Mouse (Mus musculus): ENCODE measurements around the gene Psmd10. TPM values are rescaled to one million over a fixed set of nuclear protein-coding genes. Genes with fewer than 3 reads are reported as not detected.

The Psmd10 gene
- total RNA-seq (2014; rRNA removed; ENCODE audit: low replicate concordance) (6.6 and 12.2 TPM in 2 replicates), polyA plus RNA-seq (2015; fragmentation: Nextera tagmentation; extraction: Ambion mirVana) (29.6 and 33.6 TPM in 2 replicates)

DNA sequence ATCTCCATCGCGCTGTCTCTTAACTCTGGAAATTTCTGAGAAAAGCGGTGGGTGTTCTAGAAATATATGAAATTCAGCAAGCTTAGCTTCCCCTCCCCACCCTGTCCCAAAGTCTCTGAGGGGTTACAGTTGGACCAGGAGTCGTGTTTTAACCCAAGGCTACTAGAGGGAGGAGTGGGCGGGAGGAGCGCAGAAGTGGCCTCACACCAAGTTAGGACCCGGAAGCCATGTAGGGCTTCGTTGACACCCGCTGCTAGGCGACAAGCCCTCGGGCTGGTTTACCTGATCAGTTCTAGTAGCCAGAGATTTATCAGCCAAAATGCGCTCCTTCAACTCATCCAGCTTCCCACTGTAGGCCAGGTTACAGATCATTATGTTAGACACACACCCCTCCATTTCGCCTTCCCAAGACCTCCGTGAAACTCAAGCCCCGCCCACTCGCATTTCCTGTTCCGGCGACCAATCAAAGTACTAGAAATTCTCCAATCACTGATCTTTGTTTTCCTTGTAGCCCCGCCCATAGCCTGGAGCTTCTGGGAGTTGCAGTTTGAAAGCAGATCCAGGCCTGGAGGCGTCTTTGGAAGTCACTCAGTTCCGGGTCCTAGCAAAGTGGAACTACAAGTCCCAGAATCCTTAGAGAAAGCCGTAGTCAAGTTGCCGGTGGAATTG lies at the start of gene Psmd10, which contains the start of gene Atg4a:
Psmd10 (minus strand) TSS at position 457 of the 669 bp plus-strand sequence.
Atg4a (plus strand) TSS at position 636 of the 669 bp plus-strand sequence.
- ATAC-seq (ENCODE audit: insufficient read depth, low read depth) (peak; percentile 99), DNase-seq (ENCODE audit: low spot score) (peak; percentile 95)
- Histone ChIP-seq H3K27ac (ENCODE audit: low read depth) (peak within 1 kb of the TSS; percentile 20; the same call in 1 of the 2 replicates), H3K27me3 (ENCODE audit: control insufficient read depth, insufficient read depth, low read length) (no peaks in the 10 kb centered on the region), H3K36me3 (replicated peaks; ENCODE audit: control insufficient read depth, insufficient read depth, low read length) (no peaks in the 10 kb centered on the region; the same call in 1 of the 2 replicates), H3K4me3 (ENCODE audit: low read depth, low read length) (peak within 1 kb of the TSS; percentile 65), H3K4me2 (ENCODE audit: low read depth, low read length) (peak within 1 kb of the TSS; percentile 65), H3K4me1 (ENCODE audit: control insufficient read depth, insufficient read depth) (no peaks in the 10 kb centered on the region), H3K9ac (replicated peaks; ENCODE audit: low read depth, low read length) (peak within 1 kb of the TSS; percentile 59), H3K9me3 (replicated peaks; ENCODE audit: control insufficient read depth, low read length) (no peaks in the 10 kb centered on the region)
- 18% methylated on average over 23 of the region's 23 CpGs for WGBS
- TF ChIP-seq EP300 (IDR thresholded peaks at IDR 0.05; ENCODE audit: low read depth), result no peak
- TF ChIP-seq CTCF (IDR thresholded peaks at IDR 0.05; ENCODE audit: low read depth), result no peak

DNA sequence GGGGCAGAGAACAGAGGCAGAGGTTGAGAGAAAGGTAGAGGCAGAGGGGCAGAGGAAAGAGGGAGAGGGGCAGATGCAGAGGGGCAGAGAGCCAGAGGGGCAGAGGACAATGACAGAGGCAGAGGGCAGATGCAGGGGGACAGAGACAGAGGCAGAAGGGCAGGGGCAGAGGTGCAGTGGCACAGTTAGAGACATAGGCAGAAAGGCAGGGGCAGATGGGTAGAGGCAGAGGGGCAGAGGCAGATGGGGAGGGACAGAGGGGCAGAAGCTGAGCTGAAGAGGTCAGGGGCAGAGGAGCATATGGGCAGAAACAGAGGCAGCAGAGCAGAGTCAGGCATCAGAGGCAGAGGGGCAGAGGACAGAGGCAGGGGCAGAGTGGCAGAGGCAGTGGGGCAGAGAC lies 42.4 kb upstream of the Psmd10 start:
- H3K4me1 ChIP-seq (ENCODE audit: control insufficient read depth, insufficient read depth), result no peaks in the 10 kb centered on the region
- no peaks in the 10 kb centered on the region for H3K36me3 ChIP-seq (replicated peaks; ENCODE audit: control insufficient read depth, insufficient read depth, low read length)
- TF ChIP-seq EP300 (IDR thresholded peaks at IDR 0.05; ENCODE audit: low read depth) (no peak), CTCF (IDR thresholded peaks at IDR 0.05; ENCODE audit: low read depth) (no peak)
- H3K9me3 ChIP-seq (replicated peaks; ENCODE audit: control insufficient read depth, low read length), result no peaks in the 10 kb centered on the region
- no peak overlapping the region for H3K27ac ChIP-seq (ENCODE audit: low read depth)
- no peak for ATAC-seq (ENCODE audit: insufficient read depth, low read depth)
- H3K27me3 ChIP-seq (ENCODE audit: control insufficient read depth, insufficient read depth, low read length), result peaks cover 13% of the 10 kb centered on the region; the same call in 1 of the 2 replicates
- no peak overlapping the region for H3K9ac ChIP-seq (replicated peaks; ENCODE audit: low read depth, low read length)
- no peak for DNase-seq (ENCODE audit: low spot score)
- no peak overlapping the region for H3K4me2 ChIP-seq (ENCODE audit: low read depth, low read length)
- H3K4me3 ChIP-seq (ENCODE audit: low read depth, low read length), result no peak overlapping the region

DNA sequence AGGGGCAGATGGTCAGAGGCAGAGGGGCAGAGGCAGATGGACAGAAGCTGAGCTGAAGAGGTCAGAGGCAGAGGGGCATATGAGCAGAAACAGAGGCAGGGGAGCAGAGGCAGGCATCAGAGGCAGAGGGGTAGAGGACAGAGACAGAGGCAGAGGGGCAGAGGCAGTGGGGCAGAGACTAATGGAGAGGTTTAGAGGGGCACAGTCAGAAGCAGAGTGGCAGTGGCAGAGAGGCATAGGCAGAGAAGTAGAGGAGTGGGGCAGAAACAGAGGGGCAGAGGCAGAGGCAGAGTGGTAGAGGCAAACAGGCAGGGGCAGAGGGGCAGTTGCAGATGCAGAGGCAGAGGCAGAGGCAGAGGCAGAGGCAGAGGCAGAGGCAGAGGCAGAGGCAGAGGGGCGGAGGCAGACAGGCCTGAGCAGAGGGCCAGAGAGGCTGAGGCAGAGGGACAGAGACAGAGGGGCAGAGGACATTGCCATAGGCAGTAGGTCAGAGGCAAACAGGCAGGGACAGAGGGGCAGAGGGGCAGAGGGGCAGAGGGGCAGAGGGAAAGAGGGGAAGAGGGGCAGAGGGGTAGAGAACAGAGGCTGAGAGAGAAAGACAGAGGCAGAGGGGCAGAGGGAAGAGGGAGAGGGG lies 41.5 kb upstream of the Psmd10 start:
- H3K9me3 ChIP-seq (replicated peaks; ENCODE audit: control insufficient read depth, low read length), result no peaks in the 10 kb centered on the region
- no peak overlapping the region for H3K4me2 ChIP-seq (ENCODE audit: low read depth, low read length)
- no peak overlapping the region for H3K4me3 ChIP-seq (ENCODE audit: low read depth, low read length)
- H3K27me3 ChIP-seq (ENCODE audit: control insufficient read depth, insufficient read depth, low read length), result peaks cover 16% of the 10 kb centered on the region; the same call in 1 of the 2 replicates
- DNase-seq (ENCODE audit: low spot score) (no peak), ATAC-seq (ENCODE audit: insufficient read depth, low read depth) (no peak)
- no peaks in the 10 kb centered on the region for H3K36me3 ChIP-seq (replicated peaks; ENCODE audit: control insufficient read depth, insufficient read depth, low read length)
- no peak overlapping the region for H3K9ac ChIP-seq (replicated peaks; ENCODE audit: low read depth, low read length)
- WGBS, result 71% methylated on average over 1 of the region's 1 CpGs
- TF ChIP-seq EP300 (IDR thresholded peaks at IDR 0.05; ENCODE audit: low read depth) (no peak), CTCF (IDR thresholded peaks at IDR 0.05; ENCODE audit: low read depth) (no peak)
- no peaks in the 10 kb centered on the region for H3K4me1 ChIP-seq (ENCODE audit: control insufficient read depth, insufficient read depth)
- H3K27ac ChIP-seq (ENCODE audit: low read depth), result no peak overlapping the region

GRCm38 (mm10) chrX:140996909-140997516 lies 40.5 kb upstream of the Psmd10 start:
- Histone ChIP-seq H3K36me3 (replicated peaks; ENCODE audit: control insufficient read depth, insufficient read depth, low read length) (no peaks in the 10 kb centered on the region), H3K27ac (ENCODE audit: low read depth) (no peak overlapping the region), H3K9ac (replicated peaks; ENCODE audit: low read depth, low read length) (no peak overlapping the region), H3K4me3 (ENCODE audit: low read depth, low read length) (no peak overlapping the region), H3K9me3 (replicated peaks; ENCODE audit: control insufficient read depth, low read length) (no peaks in the 10 kb centered on the region), H3K27me3 (ENCODE audit: control insufficient read depth, insufficient read depth, low read length) (peaks cover 17% of the 10 kb centered on the region; the same call in 1 of the 2 replicates), H3K4me2 (ENCODE audit: low read depth, low read length) (no peak overlapping the region), H3K4me1 (ENCODE audit: control insufficient read depth, insufficient read depth) (no peaks in the 10 kb centered on the region)
- TF ChIP-seq EP300 (IDR thresholded peaks at IDR 0.05; ENCODE audit: low read depth), result no peak
- no peak for TF ChIP-seq CTCF (IDR thresholded peaks at IDR 0.05; ENCODE audit: low read depth)
- ATAC-seq (ENCODE audit: insufficient read depth, low read depth), result no peak
- WGBS, result 83% methylated on average over 1 of the region's 1 CpGs
- DNase-seq (ENCODE audit: low spot score), result no peak

- no peak for TF ChIP-seq CTCF (IDR thresholded peaks at IDR 0.05; ENCODE audit: low read depth)
- no peak for TF ChIP-seq EP300 (IDR thresholded peaks at IDR 0.05; ENCODE audit: low read depth)
- WGBS, result 69% methylated on average over 2 of the region's 2 CpGs
- Histone ChIP-seq H3K9ac (replicated peaks; ENCODE audit: low read depth, low read length) (no peak overlapping the region), H3K27me3 (ENCODE audit: control insufficient read depth, insufficient read depth, low read length) (peaks cover 7% of the 10 kb centered on the region; the same call in 1 of the 2 replicates), H3K4me1 (ENCODE audit: control insufficient read depth, insufficient read depth) (peaks cover 7% of the 10 kb centered on the region; the same call in 1 of the 2 replicates), H3K27ac (ENCODE audit: low read depth) (no peak overlapping the region), H3K4me3 (ENCODE audit: low read depth, low read length) (no peak overlapping the region), H3K9me3 (replicated peaks; ENCODE audit: control insufficient read depth, low read length) (no peaks in the 10 kb centered on the region), H3K4me2 (ENCODE audit: low read depth, low read length) (no peak overlapping the region), H3K36me3 (replicated peaks; ENCODE audit: control insufficient read depth, insufficient read depth, low read length) (no peaks in the 10 kb centered on the region)
- DNase-seq (ENCODE audit: low spot score) (no peak), ATAC-seq (ENCODE audit: insufficient read depth, low read depth) (no peak)
Observed at GRCm38 (mm10) chrX:140985256-140985655, 28.7 kb upstream of the Psmd10 start.

Data from heart, postnatal 0 days (tissue).